Mouse (Mus musculus) neural tube, embryonic 13.5 days (tissue): ENCODE measurements around the gene Tnip1. TPM values are rescaled to one million over a fixed set of nuclear protein-coding genes. Genes with fewer than 3 reads are reported as not detected.
"Not testable (repeated sequence)": the region's sequence is repeated elsewhere in the genome, so short reads cannot be mapped to it uniquely, and the experiment has no call there.

Experiments
- ATAC-seq: fragments of 200-750 bp; cut with Nextera tagmentation; 2 replicates; pipeline ENCODE4 v1.8.0; 2017; ENCODE audit warnings: low read depth, mild to moderate bottlenecking, moderate TSS enrichment, moderate library complexity
- H3K27ac ChIP-seq: fragments of 300-500 bp; sonication (generic); replicated peaks from 2 replicates; pipeline ENCODE4 v1.5.1; 2015; ENCODE audit warnings: moderate library complexity, mild to moderate bottlenecking, inconsistent platforms
- H3K27me3 ChIP-seq: fragments of 300-500 bp; sonication (generic); 2 replicates; pipeline ENCODE4 v1.6.1; 2015; ENCODE audit warnings: mild to moderate bottlenecking, inconsistent platforms
- H3K36me3 ChIP-seq: fragments of 300-500 bp; sonication (generic); 2 replicates; pipeline ENCODE4 v1.6.1; 2015; ENCODE audit warnings: mild to moderate bottlenecking, inconsistent platforms
- H3K4me1 ChIP-seq: fragments of 300-500 bp; sonication (generic); replicated peaks from 2 replicates; pipeline ENCODE4 v1.6.1; 2015; ENCODE audit warnings: inconsistent platforms
- H3K4me2 ChIP-seq: fragments of 300-500 bp; sonication (generic); 2 replicates; pipeline ENCODE4 v1.6.1; 2015; ENCODE audit warnings: inconsistent platforms, mild to moderate bottlenecking, moderate library complexity
- H3K4me3 ChIP-seq: fragments of 300-500 bp; sonication (generic); 2 replicates; pipeline ENCODE4 v1.5.1; 2015; ENCODE audit warnings: mild to moderate bottlenecking, inconsistent platforms
- H3K9ac ChIP-seq: fragments of 300-500 bp; sonication (generic); 2 replicates; pipeline ENCODE4 v1.6.1; 2015; ENCODE audit warnings: moderate library complexity, mild to moderate bottlenecking, inconsistent platforms
- H3K9me3 ChIP-seq: fragments of 300-500 bp; sonication (generic); 2 replicates; pipeline ENCODE4 v1.6.1; 2016; ENCODE audit warnings: inconsistent platforms
- WGBS: fragments of 180-500 bp; shearing (Covaris S2); methylation state at CpG from one replicate; pipeline ENCODE4 v1.1.7; 2015; 5-methylcytosine and 5-hydroxymethylcytosine counted together
- polyA plus RNA-seq: library from polyadenylated mRNA; unstranded; fragments of >200 nt; fragmentation: Nextera tagmentation; extraction: Ambion mirVana; gene quantifications from 2 replicates; pipeline ENCODE4 v1.2.1, GENCODE M21; 2015

Tnip1 gene
- polyA plus RNA-seq, 1 experiment from 2014 or later: 16.1 TPM

DNA sequence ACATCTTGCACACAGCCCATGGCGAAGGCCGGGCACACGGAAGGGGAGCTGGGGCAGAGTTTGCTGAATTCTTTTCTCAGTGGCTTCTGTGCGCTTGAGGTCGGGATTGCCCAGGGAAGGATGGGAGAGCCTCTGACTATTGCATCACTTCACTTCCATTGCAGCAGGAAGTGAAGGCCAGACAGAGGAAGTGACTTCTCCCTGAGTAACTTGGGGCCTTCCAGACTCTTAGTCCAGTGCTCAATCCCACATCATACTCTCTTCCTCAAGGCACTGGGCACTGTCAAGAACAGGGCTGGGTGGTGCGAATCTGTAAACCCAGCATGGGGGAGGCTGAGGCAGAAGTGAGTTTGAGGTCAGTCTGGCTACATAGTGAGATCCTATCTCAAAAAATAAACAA is 2.5 kb upstream of the Tnip1 start:
- no peak overlapping the region for H3K4me2 ChIP-seq
- H3K9ac ChIP-seq: no peak overlapping the region
- H3K9me3 ChIP-seq: no peaks in the 10 kb centered on the region
- H3K4me1 ChIP-seq: no peaks in the 10 kb centered on the region
- H3K4me3 ChIP-seq: no peak overlapping the region
- H3K27me3 ChIP-seq: no peaks in the 10 kb centered on the region
- 79% methylated on average over 6 of the region's 6 CpGs for WGBS
- H3K27ac ChIP-seq: no peak overlapping the region
- H3K36me3 ChIP-seq: no peaks in the 10 kb centered on the region
- no peak for ATAC-seq

GRCm38 (mm10) chr11:54961921-54962320 is 796 bp downstream of the Tnip1 start:
- no peaks in the 10 kb centered on the region for H3K36me3 ChIP-seq
- no peak overlapping the region for H3K9ac ChIP-seq
- no peak overlapping the region for H3K27ac ChIP-seq
- H3K9me3 ChIP-seq: no peaks in the 10 kb centered on the region
- H3K4me1 ChIP-seq: no peaks in the 10 kb centered on the region
- no peak overlapping the region for H3K4me2 ChIP-seq
- H3K27me3 ChIP-seq: no peaks in the 10 kb centered on the region
- WGBS: 75% methylated on average over 3 of the region's 3 CpGs
- ATAC-seq: no peak
- H3K4me3 ChIP-seq: no peak overlapping the region

- Histone ChIP-seq H3K4me1 (no peaks in the 10 kb centered on the region), H3K9ac (no peak overlapping the region), H3K9me3 (no peaks in the 10 kb centered on the region), H3K4me3 (no peak overlapping the region), H3K27me3 (no peaks in the 10 kb centered on the region), H3K27ac (no peak overlapping the region), H3K36me3 (no peaks in the 10 kb centered on the region), H3K4me2 (no peak overlapping the region)
- WGBS: 69% methylated on average over 6 of the region's 6 CpGs
- no peak for ATAC-seq
Observed at GRCm38 (mm10) chr11:54961164-54961850, 1.4 kb downstream of the Tnip1 start.

DNA sequence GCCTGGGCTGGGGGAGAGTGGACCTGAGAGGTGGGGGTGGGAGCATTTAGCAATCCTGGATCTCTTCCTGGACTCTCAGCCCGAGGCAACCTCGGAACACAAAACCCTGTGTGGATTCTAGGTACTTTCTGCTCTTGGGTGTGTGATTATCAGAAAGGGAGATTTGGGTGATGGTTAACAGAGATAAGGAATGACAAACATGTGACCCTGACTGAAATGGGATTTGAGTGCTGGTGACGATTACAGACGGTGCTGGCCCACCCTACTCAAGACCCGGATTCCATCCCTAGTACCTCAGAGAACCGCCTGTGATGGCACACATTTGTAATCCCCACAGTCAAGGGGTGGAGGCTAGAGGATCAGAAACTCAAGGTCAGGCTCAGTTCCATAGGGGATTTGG is 2.5 kb downstream of the Tnip1 start:
- Histone ChIP-seq H3K9ac (no peak overlapping the region), H3K4me3 (no peak overlapping the region), H3K27ac (no peak overlapping the region), H3K4me2 (no peak overlapping the region), H3K9me3 (no peaks in the 10 kb centered on the region), H3K4me1 (peaks cover 3% of the 10 kb centered on the region; the same call in 1 of the 2 replicates), H3K36me3 (no peaks in the 10 kb centered on the region), H3K27me3 (no peaks in the 10 kb centered on the region)
- WGBS: 91% methylated on average over 6 of the region's 6 CpGs
- ATAC-seq: no peak

DNA sequence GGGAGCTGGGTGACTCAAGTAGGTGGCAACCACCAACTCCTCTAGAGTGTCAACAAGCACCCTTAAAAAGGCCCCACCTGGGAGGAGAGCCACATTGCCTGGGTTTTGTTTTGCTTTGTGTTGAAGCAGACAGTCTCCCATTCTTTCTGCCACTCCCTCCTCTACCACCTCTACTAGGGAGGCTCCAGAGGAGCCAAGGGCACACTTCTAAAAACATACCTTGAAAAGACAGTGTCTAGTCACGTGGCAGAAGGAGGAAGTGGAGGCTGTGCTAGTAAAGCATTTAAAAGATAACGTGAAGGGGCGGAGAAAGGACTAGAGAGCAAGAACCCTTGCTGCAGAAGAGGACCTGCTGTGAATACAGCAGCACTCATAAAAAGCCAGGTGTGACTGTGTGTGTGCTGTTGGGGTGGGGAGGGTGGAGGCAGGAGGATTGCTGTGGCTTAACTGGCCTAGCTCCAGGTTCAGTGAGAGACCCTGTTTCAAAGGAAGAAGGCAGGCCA is 4.1 kb downstream of the Tnip1 start:
- no peaks in the 10 kb centered on the region for H3K36me3 ChIP-seq
- 49% methylated on average over 3 of the region's 3 CpGs for WGBS
- no peak overlapping the region for H3K4me2 ChIP-seq
- H3K27ac ChIP-seq: no peak overlapping the region
- H3K9me3 ChIP-seq: no peaks in the 10 kb centered on the region
- H3K4me1 ChIP-seq: peaks cover 19% of the 10 kb centered on the region
- H3K27me3 ChIP-seq: no peaks in the 10 kb centered on the region
- H3K4me3 ChIP-seq: no peak overlapping the region
- ATAC-seq: no peak
- H3K9ac ChIP-seq: no peak overlapping the region

- 91% methylated on average over 3 of the region's 3 CpGs for WGBS
- H3K4me2 ChIP-seq, ATAC-seq, H3K9me3 ChIP-seq, H3K27me3 ChIP-seq, H3K27ac ChIP-seq, H3K4me3 ChIP-seq, H3K36me3 ChIP-seq, H3K9ac ChIP-seq: not testable (repeated sequence)
- H3K4me1 ChIP-seq: peaks cover 20% of the 10 kb centered on the region
Observed at GRCm38 (mm10) chr11:54957708-54958107, 5.0 kb downstream of the Tnip1 start.

DNA sequence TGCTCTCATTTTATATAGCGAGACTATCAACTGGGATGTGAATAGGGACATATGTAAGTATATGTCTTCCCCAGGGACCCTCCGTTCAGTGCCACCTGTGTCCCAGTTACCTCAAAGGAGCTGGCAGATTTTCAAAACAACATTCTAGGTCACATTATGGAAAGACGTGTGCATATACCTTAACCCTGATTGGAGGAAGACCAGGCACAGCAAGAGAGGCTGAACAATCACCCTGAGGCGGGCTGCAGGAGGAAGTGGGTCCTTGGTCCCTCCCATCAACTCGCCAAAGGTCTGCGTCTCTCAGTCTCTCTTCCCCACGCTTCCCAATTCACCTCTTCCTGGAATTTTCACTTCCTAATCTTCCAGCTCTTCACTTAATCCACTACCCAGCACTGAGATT is 5.8 kb downstream of the Tnip1 start:
- H3K27me3 ChIP-seq: 0 out of 2 replicates have a peak, but pooled peaks cover 2% of the 10 kb centered on the region
- H3K9me3 ChIP-seq: no peaks in the 10 kb centered on the region
- ATAC-seq: no peak
- H3K4me2 ChIP-seq: no peak overlapping the region
- H3K36me3 ChIP-seq: no peaks in the 10 kb centered on the region
- no peak overlapping the region for H3K9ac ChIP-seq
- no peak overlapping the region for H3K27ac ChIP-seq
- WGBS: 69% methylated on average over 7 of the region's 7 CpGs
- no peak overlapping the region for H3K4me3 ChIP-seq
- H3K4me1 ChIP-seq: peaks cover 20% of the 10 kb centered on the region

DNA sequence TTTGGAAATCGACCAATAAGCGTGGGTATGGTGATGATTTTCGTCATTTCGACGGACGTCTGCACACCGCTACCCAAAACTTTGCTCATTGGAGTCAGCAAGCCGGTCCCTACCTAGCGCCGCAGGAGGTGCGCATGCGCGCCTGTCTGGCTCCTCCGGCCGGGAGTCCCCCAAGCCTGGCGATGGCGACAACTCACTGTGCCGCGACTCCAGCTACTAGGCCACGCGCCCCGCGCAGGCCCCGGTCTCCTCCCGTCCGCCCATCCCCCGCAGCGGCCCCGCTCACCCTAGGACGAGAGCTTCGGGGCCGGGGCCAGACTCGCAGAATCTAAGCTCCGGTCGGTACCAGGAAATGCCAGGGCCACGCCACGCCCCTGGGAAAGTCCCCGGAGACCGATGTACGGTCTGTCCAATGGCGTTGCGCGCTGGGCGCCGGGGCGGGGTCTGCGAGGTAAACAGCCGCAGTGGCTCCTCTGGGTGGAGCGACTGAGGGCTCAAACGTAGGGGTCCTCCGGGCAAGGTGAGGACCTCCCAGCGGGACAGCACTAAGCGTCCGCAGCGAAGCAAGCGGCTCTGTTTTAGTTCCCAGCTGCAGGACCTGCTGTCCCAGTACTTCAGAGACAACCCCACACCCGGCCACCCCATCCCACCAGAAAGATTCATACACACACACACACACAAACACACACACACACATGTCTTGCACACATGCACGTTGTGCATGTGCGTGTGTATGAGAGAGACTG is 6.8 kb downstream of the Tnip1 start:
- H3K4me1 ChIP-seq: peaks cover 20% of the 10 kb centered on the region
- WGBS: under 1% methylated on average over 59 of the region's 59 CpGs
- H3K27ac ChIP-seq: peak overlapping the region; percentile 83
- H3K4me2 ChIP-seq: peak overlapping the region; percentile 61
- H3K9ac ChIP-seq: peak overlapping the region; percentile 83
- 0 out of 2 replicates have a peak, but pooled peaks cover 13% of the 10 kb centered on the region for H3K27me3 ChIP-seq
- ATAC-seq: peak; percentile 99
- H3K36me3 ChIP-seq: no peaks in the 10 kb centered on the region
- H3K9me3 ChIP-seq: no peaks in the 10 kb centered on the region
- peak overlapping the region; percentile 66 for H3K4me3 ChIP-seq

GRCm38 (mm10) chr11:54955400-54955734 is 7.3 kb downstream of the Tnip1 start:
- not testable (repeated sequence) for H3K9me3 ChIP-seq, ATAC-seq, H3K36me3 ChIP-seq
- peak overlapping the region; percentile 61 for H3K4me2 ChIP-seq
- peaks cover 20% of the 10 kb centered on the region for H3K4me1 ChIP-seq
- H3K9ac ChIP-seq: peak overlapping the region; percentile 83
- 0 out of 2 replicates have a peak overlapping the region, but pooled peaks have one; percentile 83 for H3K27ac ChIP-seq
- 42% methylated on average over 10 of the region's 10 CpGs for WGBS
- H3K4me3 ChIP-seq: peak overlapping the region; percentile 66
- 0 out of 2 replicates have a peak, but pooled peaks cover 13% of the 10 kb centered on the region for H3K27me3 ChIP-seq

DNA sequence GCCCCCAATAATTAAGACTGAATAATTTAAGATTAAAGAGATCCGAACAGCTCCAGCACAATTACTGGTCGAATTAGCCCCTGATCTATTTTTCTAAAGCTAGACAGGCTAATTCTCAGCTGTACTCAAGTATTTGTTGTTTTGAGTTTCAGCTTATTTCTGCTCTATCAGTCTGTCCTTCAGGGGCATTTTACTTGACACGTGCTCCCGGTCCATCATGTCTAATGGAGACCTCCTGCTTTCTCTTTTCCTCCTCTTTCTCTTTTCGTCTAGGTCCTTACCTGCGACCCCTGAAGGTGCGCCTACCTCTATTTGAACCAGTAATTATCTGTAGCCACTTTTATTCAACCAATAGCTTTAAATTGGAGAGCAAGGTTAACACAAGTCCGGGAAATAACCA is 8.0 kb downstream of the Tnip1 start:
- no peaks in the 10 kb centered on the region for H3K9me3 ChIP-seq
- peaks cover 20% of the 10 kb centered on the region for H3K4me1 ChIP-seq
- 0 out of 2 replicates have a peak, but pooled peaks cover 13% of the 10 kb centered on the region for H3K27me3 ChIP-seq
- no peak for ATAC-seq
- no peak overlapping the region for H3K27ac ChIP-seq
- H3K36me3 ChIP-seq: no peaks in the 10 kb centered on the region
- 90% methylated on average over 8 of the region's 8 CpGs for WGBS
- H3K9ac ChIP-seq: peak overlapping the region; percentile 17; the same call in 1 of the 2 replicates
- H3K4me2 ChIP-seq: peak overlapping the region; percentile 19
- H3K4me3 ChIP-seq: no peak overlapping the region

DNA sequence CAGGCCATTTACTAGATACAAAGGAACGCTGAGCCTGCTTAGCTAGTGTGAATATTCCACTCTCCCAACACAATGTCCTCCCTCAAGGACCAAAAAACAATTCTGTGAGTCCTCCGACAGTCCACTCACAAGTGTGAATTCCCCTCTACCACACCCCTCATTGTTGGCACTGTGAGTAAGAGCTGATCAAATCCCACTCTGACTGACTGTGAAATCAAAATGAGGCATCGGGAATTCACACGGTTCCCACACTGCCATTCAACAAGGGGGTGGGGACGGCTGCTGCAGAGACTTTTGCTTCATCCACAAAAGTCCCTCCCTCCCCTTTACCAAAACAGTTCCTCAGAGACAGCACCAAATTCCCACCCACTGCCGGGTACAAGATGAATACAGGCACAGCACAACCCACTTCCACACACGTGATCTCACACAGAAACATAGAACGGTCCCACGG is 8.7 kb downstream of the Tnip1 start:
- Histone ChIP-seq H3K4me1 (peaks cover 20% of the 10 kb centered on the region), H3K9me3 (no peaks in the 10 kb centered on the region), H3K4me2 (peak overlapping the region; percentile 19), H3K4me3 (no peak overlapping the region), H3K9ac (peak overlapping the region; percentile 35; the same call in 1 of the 2 replicates), H3K27me3 (0 out of 2 replicates have a peak, but pooled peaks cover 13% of the 10 kb centered on the region), H3K27ac (no peak overlapping the region), H3K36me3 (no peaks in the 10 kb centered on the region)
- 21% methylated on average over 9 of the region's 9 CpGs for WGBS
- no peak for ATAC-seq

GRCm38 (mm10) chr11:54952651-54953050 is 10.1 kb downstream of the Tnip1 start:
- H3K4me1 ChIP-seq: peaks cover 20% of the 10 kb centered on the region
- H3K27ac ChIP-seq: no peak overlapping the region
- WGBS: 79% methylated on average over 6 of the region's 6 CpGs
- 0 out of 2 replicates have a peak, but pooled peaks cover 13% of the 10 kb centered on the region for H3K27me3 ChIP-seq
- no peak overlapping the region for H3K4me2 ChIP-seq
- H3K9me3 ChIP-seq: no peaks in the 10 kb centered on the region
- H3K4me3 ChIP-seq: no peak overlapping the region
- H3K36me3 ChIP-seq: no peaks in the 10 kb centered on the region
- no peak for ATAC-seq
- peak overlapping the region; percentile 12; the same call in 1 of the 2 replicates for H3K9ac ChIP-seq
